Mouse (Mus musculus) hindbrain, embryonic 12.5 days (tissue): ENCODE measurements at regions not wholly inside any gene's neighbourhood (a gene's known extent, or its start where the extent isn't known, plus 50 kb on each side); places are given as distances from the start of the nearest gene placed in this dataset.

ENCODE experiments used
- ATAC-seq: fragments of 200-750 bp; cut with Nextera tagmentation; 2 replicates; pipeline ENCODE4 v1.8.0; 2017; ENCODE audit warnings: moderate TSS enrichment; ENCODE audit not compliant: low FRiP score
- H3K27ac ChIP-seq: fragments of 300-500 bp; sonication (generic); 2 replicates; pipeline ENCODE4 v1.5.1; 2016; ENCODE audit warnings: mild to moderate bottlenecking
- H3K27me3 ChIP-seq: fragments of 300-500 bp; sonication (generic); 2 replicates; pipeline ENCODE4 v1.6.1; 2016; ENCODE audit warnings: mild to moderate bottlenecking
- H3K36me3 ChIP-seq: fragments of 300-500 bp; sonication (generic); 2 replicates; pipeline ENCODE4 v1.6.1; 2016; ENCODE audit warnings: mild to moderate bottlenecking
- H3K4me1 ChIP-seq: fragments of 300-500 bp; sonication (generic); 2 replicates; pipeline ENCODE4 v1.6.1; 2016
- H3K4me2 ChIP-seq: fragments of 300-500 bp; sonication (generic); replicated peaks from 2 replicates; pipeline ENCODE4 v1.6.1; 2016; ENCODE audit warnings: mild to moderate bottlenecking
- H3K4me3 ChIP-seq: fragments of 300-500 bp; sonication (generic); 2 replicates; pipeline ENCODE4 v1.5.1; 2016; ENCODE audit warnings: mild to moderate bottlenecking
- H3K9ac ChIP-seq: fragments of 300-500 bp; sonication (generic); 2 replicates; pipeline ENCODE4 v1.6.1; 2016; ENCODE audit warnings: mild to moderate bottlenecking, moderate library complexity
- H3K9me3 ChIP-seq: fragments of 300-500 bp; sonication (generic); replicated peaks from 2 replicates; pipeline ENCODE4 v1.6.1; 2016; ENCODE audit warnings: mild to moderate bottlenecking
- WGBS: fragments of 180-500 bp; shearing (Covaris S2); methylation state at CpG from one replicate; pipeline ENCODE4 v1.1.7; 2016; 5-methylcytosine and 5-hydroxymethylcytosine counted together

GRCm38 (mm10) chr17:15311822-15312221, 64.8 kb downstream of the Dll1 start:
- H3K9ac ChIP-seq, result no peak overlapping the region
- ATAC-seq, result no peak
- WGBS, result 82% methylated on average over 4 of the region's 4 CpGs
- H3K27me3 ChIP-seq, result no peaks in the 10 kb centered on the region; the same call in none of the 2 replicates
- H3K4me3 ChIP-seq, result no peak overlapping the region
- no peaks in the 10 kb centered on the region for H3K9me3 ChIP-seq
- no peaks in the 10 kb centered on the region for H3K4me1 ChIP-seq
- no peaks in the 10 kb centered on the region for H3K36me3 ChIP-seq
- no peak overlapping the region for H3K4me2 ChIP-seq
- H3K27ac ChIP-seq, result no peak overlapping the region

GRCm38 (mm10) chr17:15310465-15310864, 66.2 kb downstream of the Dll1 start:
- Histone ChIP-seq H3K36me3 (no peaks in the 10 kb centered on the region), H3K9ac (no peak overlapping the region), H3K27me3 (no peaks in the 10 kb centered on the region; the same call in none of the 2 replicates), H3K4me2 (no peak overlapping the region), H3K4me1 (no peaks in the 10 kb centered on the region), H3K9me3 (no peaks in the 10 kb centered on the region), H3K27ac (no peak overlapping the region), H3K4me3 (no peak overlapping the region)
- 71% methylated on average over 2 of the region's 2 CpGs for WGBS
- no peak for ATAC-seq

GRCm38 (mm10) chr17:15302110-15302509, 74.6 kb downstream of the Dll1 start:
- H3K4me2 ChIP-seq, result no peak overlapping the region
- no peak overlapping the region for H3K4me3 ChIP-seq
- WGBS, result 45% methylated on average over 1 of the region's 1 CpGs
- no peak overlapping the region for H3K27ac ChIP-seq
- H3K9me3 ChIP-seq, result no peaks in the 10 kb centered on the region
- H3K27me3 ChIP-seq, result no peaks in the 10 kb centered on the region
- H3K9ac ChIP-seq, result no peak overlapping the region
- no peaks in the 10 kb centered on the region for H3K4me1 ChIP-seq
- H3K36me3 ChIP-seq, result no peaks in the 10 kb centered on the region
- ATAC-seq, result no peak

- Histone ChIP-seq H3K9ac (no peak overlapping the region), H3K36me3 (no peaks in the 10 kb centered on the region), H3K4me2 (no peak overlapping the region), H3K4me1 (no peaks in the 10 kb centered on the region), H3K4me3 (no peak overlapping the region), H3K27me3 (no peaks in the 10 kb centered on the region), H3K9me3 (no peaks in the 10 kb centered on the region), H3K27ac (no peak overlapping the region)
- ATAC-seq, result no peak
- WGBS, result 80% methylated on average over 13 of the region's 13 CpGs
Measured at GRCm38 (mm10) chr17:15299743-15300371, 76.8 kb downstream of the Dll1 start.

- Histone ChIP-seq H3K27me3 (no peaks in the 10 kb centered on the region), H3K9me3 (no peaks in the 10 kb centered on the region), H3K4me2 (no peak overlapping the region), H3K36me3 (no peaks in the 10 kb centered on the region), H3K27ac (no peak overlapping the region), H3K4me3 (no peak overlapping the region), H3K4me1 (peaks cover 5% of the 10 kb centered on the region), H3K9ac (no peak overlapping the region)
- ATAC-seq, result peak; percentile 81
- WGBS, result 44% methylated on average over 5 of the region's 5 CpGs
Measured at GRCm38 (mm10) chr17:15294165-15294585, 82.5 kb downstream of the Dll1 start.

- Histone ChIP-seq H3K4me1 (peaks cover 5% of the 10 kb centered on the region), H3K4me2 (no peak overlapping the region), H3K9ac (no peak overlapping the region), H3K27me3 (no peaks in the 10 kb centered on the region), H3K9me3 (no peaks in the 10 kb centered on the region), H3K36me3 (no peaks in the 10 kb centered on the region), H3K4me3 (no peak overlapping the region), H3K27ac (no peak overlapping the region)
- WGBS, result 88% methylated on average over 11 of the region's 11 CpGs
- ATAC-seq, result no peak
Measured at GRCm38 (mm10) chr17:15292490-15293070, 84.1 kb downstream of the Dll1 start.

- no peaks in the 10 kb centered on the region for H3K27me3 ChIP-seq
- ATAC-seq, result no peak
- 47% methylated on average over 4 of the region's 4 CpGs for WGBS
Measured at GRCm38 (mm10) chr17:15291626-15292025, 85.0 kb downstream of the Dll1 start.

GRCm38 (mm10) chr17:15290326-15290725, 86.3 kb downstream of the Dll1 start:
- Histone ChIP-seq H3K4me1 (peaks cover 9% of the 10 kb centered on the region), H3K4me3 (no peak overlapping the region), H3K9me3 (no peaks in the 10 kb centered on the region), H3K4me2 (no peak overlapping the region), H3K9ac (no peak overlapping the region), H3K27me3 (no peaks in the 10 kb centered on the region), H3K27ac (no peak overlapping the region), H3K36me3 (no peaks in the 10 kb centered on the region)
- no peak for ATAC-seq
- WGBS, result 92% methylated on average over 1 of the region's 1 CpGs

More at GRCm38 (mm10) chr17:15291626-15292025, 85.0 kb downstream of the Dll1 start:
- Histone ChIP-seq H3K4me1 (peaks cover 5% of the 10 kb centered on the region), H3K9me3 (no peaks in the 10 kb centered on the region), H3K9ac (no peak overlapping the region), H3K36me3 (no peaks in the 10 kb centered on the region), H3K4me3 (no peak overlapping the region), H3K27ac (no peak overlapping the region), H3K4me2 (no peak overlapping the region)

GRCm38 (mm10) chr17:15289062-15289461, 87.6 kb downstream of the Dll1 start:
- ATAC-seq, result no peak
- 90% methylated on average over 5 of the region's 5 CpGs for WGBS
- Histone ChIP-seq H3K4me1 (peaks cover 12% of the 10 kb centered on the region), H3K4me3 (no peak overlapping the region), H3K4me2 (no peak overlapping the region), H3K9ac (no peak overlapping the region), H3K27me3 (no peaks in the 10 kb centered on the region), H3K36me3 (no peaks in the 10 kb centered on the region), H3K27ac (no peak overlapping the region), H3K9me3 (no peaks in the 10 kb centered on the region)

GRCm38 (mm10) chr17:15288640-15289039, 88.0 kb downstream of the Dll1 start:
- WGBS, result 79% methylated on average over 8 of the region's 8 CpGs

GRCm38 (mm10) chr17:15286596-15286995, 90.1 kb downstream of the Dll1 start:
- Histone ChIP-seq H3K4me2 (no peak overlapping the region), H3K9me3 (no peaks in the 10 kb centered on the region), H3K27me3 (no peaks in the 10 kb centered on the region), H3K36me3 (no peaks in the 10 kb centered on the region), H3K27ac (no peak overlapping the region), H3K9ac (no peak overlapping the region), H3K4me1 (peaks cover 12% of the 10 kb centered on the region), H3K4me3 (no peak overlapping the region)
- 82% methylated on average over 2 of the region's 2 CpGs for WGBS
- ATAC-seq, result no peak

More at GRCm38 (mm10) chr17:15288640-15289039, 88.0 kb downstream of the Dll1 start:
- no peak for ATAC-seq
- no peak overlapping the region for H3K27ac ChIP-seq
- H3K4me2 ChIP-seq, result no peak overlapping the region
- H3K9ac ChIP-seq, result no peak overlapping the region
- H3K4me1 ChIP-seq, result peaks cover 12% of the 10 kb centered on the region
- no peaks in the 10 kb centered on the region for H3K9me3 ChIP-seq
- H3K4me3 ChIP-seq, result no peak overlapping the region
- H3K27me3 ChIP-seq, result no peaks in the 10 kb centered on the region
- no peaks in the 10 kb centered on the region for H3K36me3 ChIP-seq

- no peak overlapping the region for H3K27ac ChIP-seq
- H3K9me3 ChIP-seq, result no peaks in the 10 kb centered on the region
- no peaks in the 10 kb centered on the region for H3K27me3 ChIP-seq
- 64% methylated on average over 7 of the region's 7 CpGs for WGBS
- peak; percentile 86 for ATAC-seq
- H3K4me2 ChIP-seq, result no peak overlapping the region
- H3K4me3 ChIP-seq, result no peak overlapping the region
- H3K9ac ChIP-seq, result no peak overlapping the region
- no peaks in the 10 kb centered on the region for H3K36me3 ChIP-seq
- H3K4me1 ChIP-seq, result peaks cover 12% of the 10 kb centered on the region
Measured at GRCm38 (mm10) chr17:15285399-15286043, 91.2 kb downstream of the Dll1 start.
